Mouse (Mus musculus): ENCODE measurements around the gene Nat8.
"Not testable (repeated sequence)": the region's sequence is repeated elsewhere in the genome, so short reads cannot be mapped to it uniquely, and the experiment has no call there.

Gene Nat8

GRCm38 (mm10) chr6:85831796-85832321, at the start of gene Nat8:
Nat8 (minus strand) TSS chr6:85832082.
- DNase-seq: no peak

- DNase-seq: not testable (repeated sequence)
These were observed 37.1 kb upstream of the Nat8 start, which contains the start of gene Nat8f2 for GRCm38 (mm10) chr6:85869006-85869405. Nat8f2 (minus strand) TSS chr6:85869158.

GRCm38 (mm10) chr6:85867726-85868690, 36.1 kb upstream of the Nat8 start:
- DNase-seq: no peak

GRCm38 (mm10) chr6:85866995-85867394, 35.1 kb upstream of the Nat8 start:
- DNase-seq: not testable (repeated sequence)

GRCm38 (mm10) chr6:85866166-85866565, 34.3 kb upstream of the Nat8 start:
- DNase-seq: not testable (repeated sequence)

- peak; percentile 27 to 42 for DNase-seq
These were observed 33.2 kb upstream of the Nat8 start for GRCm38 (mm10) chr6:85864900-85865639.

- DNase-seq: no peak
These were observed 32.0 kb upstream of the Nat8 start for GRCm38 (mm10) chr6:85863840-85864239.

- DNase-seq: no peak
These were observed 31.3 kb upstream of the Nat8 start for GRCm38 (mm10) chr6:85863136-85863535.

GRCm38 (mm10) chr6:85862565-85862964, 30.7 kb upstream of the Nat8 start:
- no peak for DNase-seq

GRCm38 (mm10) chr6:85861247-85861646, 29.4 kb upstream of the Nat8 start:
- no peak for DNase-seq

- DNase-seq: peak; percentile 37 to 44
These were observed 24.4 kb upstream of the Nat8 start for GRCm38 (mm10) chr6:85856194-85856678.

- no peak for DNase-seq
These were observed 21.6 kb upstream of the Nat8 start for GRCm38 (mm10) chr6:85853481-85853880.

- DNase-seq: no peak
These were observed 19.3 kb upstream of the Nat8 start for GRCm38 (mm10) chr6:85851062-85851773.

- DNase-seq: no peak
These were observed 17.4 kb upstream of the Nat8 start for GRCm38 (mm10) chr6:85849240-85849639.

- no peak for DNase-seq
These were observed 16.3 kb upstream of the Nat8 start for GRCm38 (mm10) chr6:85848140-85848539.

GRCm38 (mm10) chr6:85846921-85847320, 15.0 kb upstream of the Nat8 start:
- DNase-seq: no peak

- not testable (repeated sequence) for DNase-seq
These were observed 12.0 kb upstream of the Nat8 start for GRCm38 (mm10) chr6:85843677-85844458.

GRCm38 (mm10) chr6:85839982-85840381, 8.1 kb upstream of the Nat8 start:
- no peak for DNase-seq

GRCm38 (mm10) chr6:85838674-85839073, 6.8 kb upstream of the Nat8 start:
- no peak for DNase-seq

- DNase-seq: peak; percentile 16 to 34
These were observed 5.4 kb upstream of the Nat8 start for GRCm38 (mm10) chr6:85837307-85837706.

- DNase-seq: peak; percentile 61 to 74
These were observed 4.9 kb upstream of the Nat8 start for GRCm38 (mm10) chr6:85836827-85837226.

GRCm38 (mm10) chr6:85836098-85836497, 4.2 kb upstream of the Nat8 start:
- DNase-seq: not testable (repeated sequence)
